Mouse (Mus musculus) forebrain, embryonic 14.5 days (tissue): ENCODE measurements around the gene Herc2. TPM values are rescaled to one million over a fixed set of nuclear protein-coding genes. Genes with fewer than 3 reads are reported as not detected.

Source experiments
- ATAC-seq: fragments of 200-750 bp; cut with Nextera tagmentation; 2 replicates; pipeline ENCODE4 v1.8.0; 2017; ENCODE audit warnings: mild to moderate bottlenecking, moderate library complexity
- DNase-seq: peaks from one replicate; pipeline ENCODE4 v3.0.0-alpha.2; 2015; ENCODE audit warnings: low spot score
- H3K27ac ChIP-seq: fragments of 300-500 bp; sonication (generic); 2 replicates; pipeline ENCODE4 v1.5.1; 2014; ENCODE audit warnings: low read depth, mild to moderate bottlenecking, control low read depth, low read length, moderate library complexity
- H3K27me3 ChIP-seq: fragments of 300-500 bp; sonication (generic); replicated peaks from 2 replicates; pipeline ENCODE4 v1.6.1; 2014; ENCODE audit warnings: low read length, control low read depth, mixed read lengths; ENCODE audit not compliant: control insufficient read depth, insufficient read depth
- H3K36me3 ChIP-seq: fragments of 300-500 bp; sonication (generic); 2 replicates; pipeline ENCODE4 v1.6.1; 2014; ENCODE audit warnings: low read length, control low read depth; ENCODE audit not compliant: control insufficient read depth, insufficient read depth
- H3K4me1 ChIP-seq: fragments of 300-500 bp; sonication (generic); 2 replicates; pipeline ENCODE4 v1.6.1; 2014; ENCODE audit warnings: antibody characterized with exemption, low read length, control low read depth; ENCODE audit not compliant: control insufficient read depth, insufficient read depth
- H3K4me2 ChIP-seq: fragments of 300-500 bp; sonication (generic); 2 replicates; pipeline ENCODE4 v1.6.1; 2014; ENCODE audit warnings: mild to moderate bottlenecking, control low read depth, low read length
- H3K4me3 ChIP-seq: fragments of 300-500 bp; sonication (generic); 2 replicates; pipeline ENCODE4 v1.5.1; 2014; ENCODE audit warnings: low read depth, low read length, control low read depth
- H3K9ac ChIP-seq: fragments of 300-500 bp; sonication (generic); 2 replicates; pipeline ENCODE4 v1.6.1; 2014; ENCODE audit warnings: mild to moderate bottlenecking, low read length, control low read depth, moderate library complexity
- H3K9me3 ChIP-seq: fragments of 300-500 bp; sonication (generic); replicated peaks from 2 replicates; pipeline ENCODE4 v1.6.1; 2016; ENCODE audit warnings: low read length, control low read depth, mixed read lengths; ENCODE audit not compliant: control insufficient read depth
- WGBS: fragments of 180-500 bp; shearing (Covaris S2); extraction: QIAGEN DNeasy Blood & Tissue Kit; methylation state at CpG from one replicate; pipeline ENCODE4 v1.1.7; 2014; 5-methylcytosine and 5-hydroxymethylcytosine counted together
- polyA plus RNA-seq: library from polyadenylated mRNA; unstranded; fragments of >200 nt; fragmentation: Nextera tagmentation; extraction: Ambion mirVana; gene quantifications from 2 replicates; pipeline ENCODE4 v1.2.1, GENCODE M21; 2014

The Herc2 gene
- polyA plus RNA-seq, 1 experiment from 2014 or later, result 27.4 TPM

DNA sequence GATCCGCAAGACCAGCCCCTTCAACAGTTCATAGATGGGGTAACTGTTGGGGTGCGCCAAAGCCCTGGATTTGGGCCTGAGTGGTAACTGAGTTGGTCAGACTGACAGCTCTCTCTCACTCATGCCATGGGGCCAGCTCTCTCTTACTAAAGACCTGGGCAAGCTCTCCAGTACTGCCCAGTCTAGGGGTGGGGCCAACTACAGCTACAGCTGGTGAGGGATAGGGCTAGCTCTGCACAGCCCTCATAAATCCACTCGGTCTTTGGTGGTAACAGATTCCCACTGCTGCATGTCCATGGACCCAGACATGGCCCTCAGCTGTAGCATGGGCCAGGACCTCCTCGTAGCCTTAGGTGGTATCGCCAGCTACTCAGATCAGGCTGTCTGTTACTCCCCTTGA, 41.4 kb downstream of the Herc2 start:
- WGBS, result 95% methylated on average over 5 of the region's 5 CpGs
- DNase-seq (no peak), ATAC-seq (no peak)
- Histone ChIP-seq H3K9ac (no peak overlapping the region), H3K27ac (no peak overlapping the region), H3K27me3 (no peaks in the 10 kb centered on the region), H3K36me3 (peaks cover 72% of the 10 kb centered on the region), H3K4me1 (no peaks in the 10 kb centered on the region), H3K4me3 (no peak overlapping the region), H3K4me2 (no peak overlapping the region), H3K9me3 (no peaks in the 10 kb centered on the region)

DNA sequence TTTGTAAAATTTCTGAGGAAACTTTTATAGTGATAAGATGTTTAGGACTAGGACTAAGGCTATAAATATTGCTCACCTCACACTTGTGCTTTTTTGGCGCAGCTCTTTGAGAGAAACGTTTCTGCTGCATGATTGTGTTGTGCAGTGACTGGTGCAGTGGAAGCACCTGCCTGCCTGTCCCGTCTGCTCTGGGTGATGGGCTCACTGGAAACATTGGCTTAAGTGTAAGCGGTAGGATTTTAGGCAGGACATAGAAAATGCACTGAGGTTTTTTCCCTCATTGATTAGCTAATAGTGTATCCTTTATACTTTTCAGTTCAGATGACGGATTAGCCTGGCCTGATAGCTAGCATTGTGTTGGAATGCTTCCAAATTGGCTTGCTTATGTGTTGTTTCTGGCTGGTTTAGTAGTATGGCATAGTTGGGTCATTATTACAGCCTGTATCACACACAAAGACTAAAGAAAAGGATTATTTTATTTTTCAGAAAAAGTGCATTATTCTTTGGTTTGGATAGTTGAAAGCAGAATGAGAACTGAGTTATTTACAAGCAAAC, 52.4 kb downstream of the Herc2 start:
- no peak overlapping the region for H3K9ac ChIP-seq
- no peaks in the 10 kb centered on the region for H3K9me3 ChIP-seq
- peaks cover 4% of the 10 kb centered on the region; the same call in 1 of the 2 replicates for H3K4me1 ChIP-seq
- H3K4me3 ChIP-seq, result no peak overlapping the region
- H3K4me2 ChIP-seq, result no peak overlapping the region
- no peak overlapping the region for H3K27ac ChIP-seq
- ATAC-seq (peak; percentile 50), DNase-seq (peak; percentile 64)
- WGBS, result 33% methylated on average over 5 of the region's 5 CpGs
- H3K27me3 ChIP-seq, result no peaks in the 10 kb centered on the region
- H3K36me3 ChIP-seq, result peaks cover 68% of the 10 kb centered on the region

DNA sequence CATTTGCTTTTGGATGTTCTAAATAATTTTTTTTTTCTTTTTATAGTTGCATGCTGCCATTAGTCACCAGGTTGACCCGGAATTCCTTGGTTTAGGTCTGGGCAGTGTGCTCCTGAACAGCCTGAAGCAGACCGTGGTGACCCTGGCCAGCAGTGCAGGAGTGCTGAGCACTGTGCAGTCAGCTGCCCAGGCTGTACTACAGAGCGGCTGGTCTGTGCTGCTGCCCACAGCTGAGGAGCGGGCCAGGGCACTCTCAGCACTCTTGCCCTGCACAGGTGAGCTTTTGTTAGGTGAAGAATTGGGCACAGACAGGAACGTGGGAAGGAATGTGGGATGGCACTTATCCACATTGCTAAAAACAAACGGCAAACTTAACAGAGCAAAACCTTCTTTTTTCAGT, 63.0 kb downstream of the Herc2 start:
- no peaks in the 10 kb centered on the region for H3K4me1 ChIP-seq
- ATAC-seq (no peak), DNase-seq (no peak)
- H3K27ac ChIP-seq, result no peak overlapping the region
- H3K9me3 ChIP-seq, result no peaks in the 10 kb centered on the region
- peaks cover 48% of the 10 kb centered on the region for H3K36me3 ChIP-seq
- WGBS, result 92% methylated on average over 6 of the region's 6 CpGs
- H3K9ac ChIP-seq, result no peak overlapping the region
- H3K4me2 ChIP-seq, result no peak overlapping the region
- no peak overlapping the region for H3K4me3 ChIP-seq
- H3K27me3 ChIP-seq, result no peaks in the 10 kb centered on the region

DNA sequence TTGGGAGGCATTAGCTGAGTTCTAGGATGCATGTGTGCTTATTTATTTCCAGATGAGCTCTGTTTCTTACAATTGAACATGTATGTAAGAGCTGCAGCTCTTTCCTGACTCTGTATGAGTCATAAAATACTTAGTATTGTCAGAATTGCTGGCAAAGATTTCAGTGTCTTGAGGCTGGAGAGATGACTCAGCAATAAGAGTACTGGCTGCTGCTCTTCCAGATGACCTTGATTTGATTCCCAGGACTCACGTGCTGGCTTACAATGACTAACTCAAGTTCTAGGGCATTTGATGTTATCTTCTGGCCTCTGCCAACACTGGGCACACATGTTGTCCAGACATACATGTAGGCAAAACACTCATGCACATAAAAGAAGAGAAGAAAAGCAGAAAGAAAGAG, 64.2 kb downstream of the Herc2 start:
- H3K9me3 ChIP-seq, result no peaks in the 10 kb centered on the region
- H3K27me3 ChIP-seq, result no peaks in the 10 kb centered on the region
- 91% methylated on average over 1 of the region's 1 CpGs for WGBS
- no peak overlapping the region for H3K4me2 ChIP-seq
- no peak overlapping the region for H3K27ac ChIP-seq
- ATAC-seq (no peak), DNase-seq (no peak)
- no peaks in the 10 kb centered on the region for H3K4me1 ChIP-seq
- no peak overlapping the region for H3K9ac ChIP-seq
- no peak overlapping the region for H3K4me3 ChIP-seq
- peaks cover 39% of the 10 kb centered on the region for H3K36me3 ChIP-seq

DNA sequence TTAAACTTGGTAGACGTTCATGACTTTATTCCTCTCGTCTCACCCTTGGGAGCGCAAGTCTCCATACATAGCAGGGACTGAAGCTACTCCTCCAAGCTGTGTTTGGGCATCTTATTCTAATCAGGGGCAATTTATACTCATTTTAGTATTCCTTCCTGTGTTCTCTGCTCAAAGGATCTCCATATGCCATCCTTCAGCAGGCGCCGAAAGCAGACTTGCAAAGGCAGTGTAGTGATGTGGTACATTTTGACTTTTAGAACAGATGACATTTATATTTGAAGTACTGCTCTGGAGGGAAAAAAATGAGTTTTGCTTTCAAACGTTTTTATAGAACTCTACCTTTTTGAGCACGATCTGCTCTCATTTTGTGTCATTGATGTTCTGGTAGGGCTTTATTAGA, 71.0 kb downstream of the Herc2 start:
- Histone ChIP-seq H3K4me2 (no peak overlapping the region), H3K27ac (no peak overlapping the region), H3K4me1 (no peaks in the 10 kb centered on the region), H3K36me3 (peaks cover 36% of the 10 kb centered on the region), H3K9ac (no peak overlapping the region), H3K27me3 (no peaks in the 10 kb centered on the region), H3K9me3 (no peaks in the 10 kb centered on the region), H3K4me3 (no peak overlapping the region)
- DNase-seq (no peak), ATAC-seq (no peak)
- WGBS, result 91% methylated on average over 7 of the region's 7 CpGs

DNA sequence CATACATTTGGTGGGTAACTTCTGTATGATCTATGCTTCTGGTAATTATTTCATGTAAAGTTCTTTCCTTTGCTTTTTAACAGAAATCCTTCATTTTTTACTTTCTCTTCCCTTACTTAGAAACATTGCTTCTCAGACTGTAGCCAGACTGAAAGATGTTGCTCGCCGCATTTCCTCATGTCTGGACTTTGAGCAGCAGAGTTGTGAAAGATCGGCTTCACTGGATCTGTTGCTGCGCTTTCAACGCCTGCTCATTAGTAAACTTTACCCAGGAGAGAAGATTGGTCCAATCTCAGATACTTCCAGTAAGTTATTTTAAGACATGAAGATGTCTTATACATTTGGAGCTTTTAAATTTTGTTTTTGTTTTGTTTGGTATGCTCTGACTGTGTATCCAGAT, 71.4 kb downstream of the Herc2 start:
- Histone ChIP-seq H3K9me3 (no peaks in the 10 kb centered on the region), H3K36me3 (peaks cover 35% of the 10 kb centered on the region), H3K27ac (no peak overlapping the region), H3K4me2 (no peak overlapping the region), H3K4me1 (no peaks in the 10 kb centered on the region), H3K27me3 (no peaks in the 10 kb centered on the region), H3K4me3 (no peak overlapping the region), H3K9ac (no peak overlapping the region)
- ATAC-seq, result no peak
- 98% methylated on average over 5 of the region's 5 CpGs for WGBS
- no peak for DNase-seq

DNA sequence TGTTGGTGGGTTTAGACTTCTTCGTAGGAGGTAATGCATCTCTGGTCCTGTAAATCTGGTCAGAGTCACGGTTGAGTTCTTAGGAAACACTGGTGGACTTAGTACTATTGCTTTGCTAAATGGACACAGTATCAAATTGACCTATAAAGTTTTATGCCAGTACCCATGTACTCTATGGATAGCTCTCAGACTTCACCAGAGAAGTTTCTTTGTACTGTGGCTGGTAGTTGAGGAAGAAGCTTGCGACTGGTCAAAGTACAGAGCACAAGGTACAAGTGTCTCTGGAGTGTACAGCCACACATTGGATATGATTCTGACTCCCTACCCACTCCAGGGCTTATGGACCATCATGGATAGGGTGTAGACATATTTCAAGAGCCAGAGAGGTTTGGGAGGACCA, 78.1 kb downstream of the Herc2 start:
- no peaks in the 10 kb centered on the region for H3K4me1 ChIP-seq
- H3K4me3 ChIP-seq, result no peak overlapping the region
- H3K27me3 ChIP-seq, result no peaks in the 10 kb centered on the region
- ATAC-seq (no peak), DNase-seq (no peak)
- no peaks in the 10 kb centered on the region for H3K9me3 ChIP-seq
- H3K36me3 ChIP-seq, result peaks cover 50% of the 10 kb centered on the region
- 92% methylated on average over 3 of the region's 3 CpGs for WGBS
- H3K9ac ChIP-seq, result no peak overlapping the region
- no peak overlapping the region for H3K4me2 ChIP-seq
- H3K27ac ChIP-seq, result no peak overlapping the region

DNA sequence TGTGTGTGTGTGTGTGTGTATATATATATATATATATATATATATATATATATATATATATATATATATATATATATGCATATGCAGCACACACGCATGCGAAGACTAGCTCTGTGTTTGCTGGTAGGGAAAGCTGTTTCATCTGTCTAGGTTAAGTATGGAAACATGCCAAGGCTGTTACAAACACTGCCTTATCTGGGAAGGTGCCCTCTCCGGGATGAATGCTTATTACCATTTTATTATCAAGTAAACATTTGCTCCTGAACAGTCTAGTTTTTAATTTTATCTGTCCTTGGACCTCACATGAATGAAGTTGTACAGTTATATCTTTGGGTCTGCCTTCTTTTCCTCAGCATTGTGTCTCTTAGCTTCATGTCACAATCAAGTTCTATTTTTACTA, 79.6 kb downstream of the Herc2 start:
- Histone ChIP-seq H3K27ac (no peak overlapping the region), H3K9me3 (no peaks in the 10 kb centered on the region), H3K27me3 (no peaks in the 10 kb centered on the region), H3K36me3 (peaks cover 57% of the 10 kb centered on the region), H3K4me2 (no peak overlapping the region), H3K4me3 (no peak overlapping the region), H3K9ac (no peak overlapping the region), H3K4me1 (no peaks in the 10 kb centered on the region)
- ATAC-seq (no peak), DNase-seq (no peak)
- 93% methylated on average over 3 of the region's 3 CpGs for WGBS

DNA sequence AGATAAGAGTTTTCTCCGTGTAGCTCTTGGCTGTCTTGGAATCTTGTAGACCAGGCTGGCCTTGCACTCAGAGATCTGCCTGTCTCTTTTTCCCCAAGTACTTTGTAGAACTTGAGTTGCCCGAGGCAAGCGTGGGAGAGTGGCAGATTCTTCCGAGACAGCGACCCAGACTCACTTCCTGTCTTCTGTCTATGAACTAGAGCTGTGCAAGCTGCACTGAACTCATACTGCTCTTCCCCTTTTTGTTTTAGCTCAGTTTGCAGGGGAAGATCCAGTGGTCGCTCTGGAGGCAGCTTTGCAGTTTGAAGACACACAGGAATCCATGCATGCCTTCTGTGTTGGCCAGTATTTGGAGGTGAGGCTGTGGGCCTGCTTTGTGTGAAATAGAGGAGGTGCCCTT, 81.6 kb downstream of the Herc2 start:
- Histone ChIP-seq H3K4me2 (no peak overlapping the region), H3K27ac (no peak overlapping the region), H3K27me3 (no peaks in the 10 kb centered on the region), H3K9me3 (no peaks in the 10 kb centered on the region), H3K9ac (no peak overlapping the region), H3K36me3 (peaks cover 63% of the 10 kb centered on the region), H3K4me3 (no peak overlapping the region), H3K4me1 (no peaks in the 10 kb centered on the region)
- no peak for DNase-seq
- no peak for ATAC-seq
- 92% methylated on average over 6 of the region's 6 CpGs for WGBS
